Mouse (Mus musculus) heart, adult 2 months (tissue): ENCODE data around the gene Abca7.

ENCODE experiments used
- CTCF ChIP-seq: fragments of 200-600 bp; IDR thresholded peaks from 2 replicates; pipeline ENCODE4 v1.8.1; 2022; ENCODE audit warnings: antibody characterized with exemption, mild to moderate bottlenecking, moderate library complexity
- EP300 ChIP-seq: fragments of 200-500 bp; IDR thresholded peaks from 2 replicates; pipeline ENCODE4 v1.6.1; 2011; ENCODE audit warnings: low read depth, low read length, control low read depth; ENCODE audit not compliant: insufficient read depth

DNA sequence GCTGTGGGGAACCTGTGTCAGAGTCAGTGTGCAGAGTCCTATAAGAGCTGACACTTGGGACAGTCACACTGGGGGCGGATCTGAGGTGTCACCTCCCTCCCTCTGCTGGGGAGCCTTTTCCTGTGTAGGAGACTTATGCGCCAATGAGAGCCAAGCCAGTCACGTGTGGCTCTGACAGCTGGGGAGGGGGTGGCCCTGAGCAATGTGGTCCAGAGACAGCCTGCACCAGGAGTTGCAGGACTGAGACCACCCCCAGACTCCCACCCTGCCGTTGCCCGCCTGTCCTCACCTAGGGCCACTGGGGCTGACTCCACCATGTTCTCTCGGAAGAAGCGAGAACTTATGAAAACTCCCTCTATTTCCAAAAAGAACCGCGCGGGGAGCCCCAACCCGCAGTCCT, 20.2 kb downstream of the Abca7 start, which contains the start of gene Arhgap45:
- TF ChIP-seq EP300 (no peak), CTCF (no peak)
